Mouse (Mus musculus) embryonic facial prominence, embryonic 11.5 days (tissue): ENCODE measurements at regions not wholly inside any gene's neighbourhood (a gene's known extent, or its start where the extent isn't known, plus 50 kb on each side); places are given as distances from the start of the nearest gene placed in this dataset.

Source experiments
- ATAC-seq: fragments of 200-750 bp; cut with Nextera tagmentation; replicated peaks from 2 replicates; pipeline ENCODE4 v1.8.0; 2017; ENCODE audit warnings: low read depth; ENCODE audit not compliant: insufficient number of reproducible peaks, low FRiP score, low TSS enrichment
- DNase-seq: peaks from one replicate; pipeline ENCODE4 v3.0.0-alpha.2; 2015; ENCODE audit warnings: low spot score
- H3K27ac ChIP-seq: fragments of 300-500 bp; sonication (generic); replicated peaks from 2 replicates; pipeline ENCODE4 v1.5.1; 2014; ENCODE audit warnings: mild to moderate bottlenecking, low read depth, low read length, control low read depth
- H3K27me3 ChIP-seq: fragments of 300-500 bp; sonication (generic); 2 replicates; pipeline ENCODE4 v1.6.1; 2014; ENCODE audit warnings: mild to moderate bottlenecking, low read length, moderate library complexity, mixed read lengths; ENCODE audit not compliant: control insufficient read depth, insufficient read depth
- H3K36me3 ChIP-seq: fragments of 300-500 bp; sonication (generic); replicated peaks from 2 replicates; pipeline ENCODE4 v1.6.1; 2014; ENCODE audit warnings: low read depth, mild to moderate bottlenecking, low read length, moderate library complexity, mixed read lengths; ENCODE audit not compliant: control insufficient read depth, insufficient read depth
- H3K4me1 ChIP-seq: fragments of 300-500 bp; sonication (generic); 2 replicates; pipeline ENCODE4 v1.6.1; 2014; ENCODE audit warnings: low read length, mixed read lengths; ENCODE audit not compliant: control insufficient read depth, insufficient read depth
- H3K4me2 ChIP-seq: fragments of 300-500 bp; sonication (generic); 2 replicates; pipeline ENCODE4 v1.6.1; 2014; ENCODE audit warnings: low read depth, mild to moderate bottlenecking, control low read depth, low read length, moderate library complexity
- H3K4me3 ChIP-seq: fragments of 300-500 bp; sonication (generic); 2 replicates; pipeline ENCODE4 v1.5.1; 2014; ENCODE audit warnings: low read depth, low read length, control low read depth
- H3K9ac ChIP-seq: fragments of 300-500 bp; sonication (generic); replicated peaks from 2 replicates; pipeline ENCODE4 v1.6.1; 2014; ENCODE audit warnings: mild to moderate bottlenecking, control low read depth, low read length
- H3K9me3 ChIP-seq: fragments of 300-500 bp; sonication (generic); replicated peaks from 2 replicates; pipeline ENCODE4 v1.6.1; 2016; ENCODE audit warnings: mild to moderate bottlenecking, low read length, inconsistent platforms, mixed read lengths; ENCODE audit not compliant: control insufficient read depth
- WGBS: fragments of 180-500 bp; shearing (Covaris S2); extraction: QIAGEN DNeasy Blood & Tissue Kit; methylation state at CpG from one replicate; pipeline ENCODE4 v1.1.7; 2014; 5-methylcytosine and 5-hydroxymethylcytosine counted together

GRCm38 (mm10) chr2:116808554-116808953, 69.9 kb upstream of the Tmco5 start:
- no peaks in the 10 kb centered on the region for H3K36me3 ChIP-seq
- H3K4me2 ChIP-seq = no peak overlapping the region
- no peaks in the 10 kb centered on the region for H3K9me3 ChIP-seq
- no peak overlapping the region for H3K27ac ChIP-seq
- no peaks in the 10 kb centered on the region for H3K27me3 ChIP-seq
- no peak overlapping the region for H3K4me3 ChIP-seq
- WGBS = 84% methylated on average over 8 of the region's 8 CpGs
- DNase-seq (no peak), ATAC-seq (no peak)
- H3K4me1 ChIP-seq = no peaks in the 10 kb centered on the region
- H3K9ac ChIP-seq = no peak overlapping the region

- DNase-seq (no peak), ATAC-seq (no peak)
- 94% methylated on average over 16 of the region's 16 CpGs for WGBS
- H3K4me3 ChIP-seq = no peak overlapping the region
- no peaks in the 10 kb centered on the region for H3K4me1 ChIP-seq
- no peaks in the 10 kb centered on the region for H3K36me3 ChIP-seq
- H3K9ac ChIP-seq = no peak overlapping the region
- no peak overlapping the region for H3K27ac ChIP-seq
- H3K4me2 ChIP-seq = no peak overlapping the region
- H3K9me3 ChIP-seq = no peaks in the 10 kb centered on the region
- no peaks in the 10 kb centered on the region for H3K27me3 ChIP-seq
Measured at GRCm38 (mm10) chr2:116810116-116810515, 68.4 kb upstream of the Tmco5 start.

- H3K9ac ChIP-seq = no peak overlapping the region
- no peak for ATAC-seq
- H3K27me3 ChIP-seq = no peaks in the 10 kb centered on the region
- no peak overlapping the region for H3K27ac ChIP-seq
- H3K4me1 ChIP-seq = no peaks in the 10 kb centered on the region
- no peaks in the 10 kb centered on the region for H3K9me3 ChIP-seq
- no peak overlapping the region for H3K4me2 ChIP-seq
- H3K36me3 ChIP-seq = no peaks in the 10 kb centered on the region
- WGBS = 36% methylated on average over 13 of the region's 13 CpGs
- peak; percentile 72 for DNase-seq
- no peak overlapping the region for H3K4me3 ChIP-seq
Measured at GRCm38 (mm10) chr2:116812869-116813558, 65.5 kb upstream of the Tmco5 start.

GRCm38 (mm10) chr2:116813559-116813895, 65.0 kb upstream of the Tmco5 start:
- Histone ChIP-seq H3K36me3 (no peaks in the 10 kb centered on the region), H3K27me3 (no peaks in the 10 kb centered on the region), H3K4me1 (no peaks in the 10 kb centered on the region), H3K9ac (no peak overlapping the region), H3K27ac (no peak overlapping the region), H3K9me3 (no peaks in the 10 kb centered on the region), H3K4me2 (no peak overlapping the region), H3K4me3 (no peak overlapping the region)
- ATAC-seq (no peak), DNase-seq (peak; percentile 33)
- WGBS = 43% methylated on average over 5 of the region's 5 CpGs

GRCm38 (mm10) chr2:116817134-116817533, 61.4 kb upstream of the Tmco5 start:
- Histone ChIP-seq H3K27me3 (no peaks in the 10 kb centered on the region), H3K4me1 (no peaks in the 10 kb centered on the region), H3K36me3 (no peaks in the 10 kb centered on the region), H3K4me3 (no peak overlapping the region), H3K4me2 (no peak overlapping the region), H3K9ac (no peak overlapping the region), H3K27ac (no peak overlapping the region), H3K9me3 (no peaks in the 10 kb centered on the region)
- DNase-seq = no peak
- ATAC-seq = no peak
- WGBS = 65% methylated on average over 6 of the region's 6 CpGs

- no peak overlapping the region for H3K4me3 ChIP-seq
- ATAC-seq = no peak
- H3K27ac ChIP-seq = no peak overlapping the region
Measured at GRCm38 (mm10) chr2:116817561-116817960, 60.9 kb upstream of the Tmco5 start.

GRCm38 (mm10) chr2:116818550-116818949, 59.9 kb upstream of the Tmco5 start:
- no peak overlapping the region for H3K27ac ChIP-seq
- H3K9me3 ChIP-seq = no peaks in the 10 kb centered on the region
- H3K9ac ChIP-seq = no peak overlapping the region
- H3K36me3 ChIP-seq = no peaks in the 10 kb centered on the region
- H3K27me3 ChIP-seq = no peaks in the 10 kb centered on the region
- H3K4me2 ChIP-seq = no peak overlapping the region
- WGBS = 49% methylated on average over 2 of the region's 2 CpGs
- ATAC-seq (no peak), DNase-seq (no peak)
- H3K4me1 ChIP-seq = no peaks in the 10 kb centered on the region
- H3K4me3 ChIP-seq = no peak overlapping the region

More at GRCm38 (mm10) chr2:116817561-116817960, 60.9 kb upstream of the Tmco5 start:
- Histone ChIP-seq H3K4me1 (no peaks in the 10 kb centered on the region), H3K9ac (no peak overlapping the region), H3K4me2 (no peak overlapping the region), H3K36me3 (no peaks in the 10 kb centered on the region), H3K27me3 (no peaks in the 10 kb centered on the region), H3K9me3 (no peaks in the 10 kb centered on the region)
- DNase-seq = no peak
- WGBS = 56% methylated on average over 9 of the region's 9 CpGs

GRCm38 (mm10) chr2:116819016-116819687, 59.3 kb upstream of the Tmco5 start:
- 48% methylated on average over 13 of the region's 13 CpGs for WGBS
- Histone ChIP-seq H3K9ac (no peak overlapping the region), H3K4me1 (no peaks in the 10 kb centered on the region), H3K9me3 (no peaks in the 10 kb centered on the region), H3K27me3 (no peaks in the 10 kb centered on the region), H3K36me3 (no peaks in the 10 kb centered on the region), H3K4me2 (no peak overlapping the region), H3K4me3 (no peak overlapping the region), H3K27ac (no peak overlapping the region)
- ATAC-seq (no peak), DNase-seq (no peak)
